In the genomic region with DNA sequence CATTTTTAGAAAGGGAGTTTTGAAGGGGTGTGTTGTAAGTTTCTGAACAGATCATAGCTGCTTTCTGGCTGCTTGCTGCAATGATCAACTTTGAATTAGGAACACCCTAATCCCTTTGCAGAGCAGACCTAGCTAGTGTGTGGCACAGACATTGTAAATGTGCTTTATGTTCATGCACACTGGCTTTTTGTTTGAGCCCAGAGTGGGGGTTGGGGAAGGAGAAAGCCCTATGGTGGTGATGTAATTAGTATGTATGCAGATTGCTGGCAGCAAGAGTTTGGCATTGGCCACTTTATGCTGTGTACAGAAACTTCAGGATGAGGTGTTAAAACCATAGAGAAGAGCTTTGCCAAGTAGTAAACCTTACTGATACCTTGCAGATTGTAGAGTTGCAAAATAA, we compare ENCODE assay signal across 12 mouse cellular contexts. TPM values are rescaled to one million over a fixed set of nuclear protein-coding genes. Genes with fewer than 3 reads are reported as not detected.
A peak's percentile ranks its signal among the peaks of the same experiment; 100 is the strongest.
DNase-seq lines count a peak whose midpoint lies in the region; ATAC-seq and TF ChIP-seq lines count a peak whose summit lies in the region.
"Had no signal": no experiment of that assay in that cellular context is flagged by ENCODE, and none has a peak within 500 bp of the region (broad histone marks: within the 10 kb centered on the region; RNA-seq: fewer than 3 reads in every experiment).

No protein-coding gene starts in this region.

- no peak for TF ChIP-seq CTCF in lung, postnatal 0 days (IDR thresholded peaks at IDR 0.05)

- H3K4me3 ChIP-seq in embryonic facial prominence, embryonic 11.5 days (ENCODE audit: low read depth, low read length), result no peak overlapping the region
- no peak overlapping the region for H3K4me3 ChIP-seq in embryonic facial prominence, embryonic 10.5 days
- no peak overlapping the region; the same call in 1 of the 2 replicates for H3K4me3 ChIP-seq in forebrain, embryonic 12.5 days (replicated peaks)
- no peak overlapping the region for H3K4me3 ChIP-seq in neural tube, embryonic 13.5 days
- H3K4me3 ChIP-seq in lung, postnatal 0 days (ENCODE audit: low read depth, low read length), result no peak overlapping the region
- H3K4me3 ChIP-seq: liver, embryonic 12.5 days had no signal

- H3K9me3 ChIP-seq in embryonic facial prominence, embryonic 11.5 days (replicated peaks; ENCODE audit: control insufficient read depth, low read length), result no peaks in the 10 kb centered on the region
- no peaks in the 10 kb centered on the region for H3K9me3 ChIP-seq in embryonic facial prominence, embryonic 10.5 days
- no peaks in the 10 kb centered on the region for H3K9me3 ChIP-seq in forebrain, embryonic 12.5 days
- H3K9me3 ChIP-seq in neural tube, embryonic 13.5 days, result no peaks in the 10 kb centered on the region
- no peaks in the 10 kb centered on the region for H3K9me3 ChIP-seq in lung, postnatal 0 days (ENCODE audit: low read length)
- H3K9me3 ChIP-seq: liver, embryonic 12.5 days had no signal

- DNase-seq in embryonic facial prominence, embryonic 11.5 days (ENCODE audit: low spot score), result peak; percentile 43
- no peak for DNase-seq in embryonic facial prominence, embryonic 10.5 days (ENCODE audit: low spot score)
- DNase-seq in induced T-regulatory cell, adult 2 months (ENCODE audit: low read depth), result peak; percentile 6
- no peak for DNase-seq in urinary bladder, postnatal 10 days (ENCODE audit: low spot score)
- no peak for DNase-seq in lung, postnatal 0 days (ENCODE audit: low spot score)
- DNase-seq in urinary bladder, adult 2 months (ENCODE audit: low spot score), result no peak
- DNase-seq: gastrocnemius, postnatal 36 days; kidney, postnatal 36 days had no signal

- ATAC-seq in embryonic facial prominence, embryonic 11.5 days (replicated peaks; ENCODE audit: insufficient number of reproducible peaks, low FRiP score, low TSS enrichment, low read depth), result no peak
- ATAC-seq in forebrain, embryonic 12.5 days (ENCODE audit: low FRiP score), result peak; percentile 60
- ATAC-seq in neural tube, embryonic 13.5 days (ENCODE audit: low read depth), result no peak
- no peak for ATAC-seq in lung, postnatal 0 days
- ATAC-seq: CD4-positive, CD25-positive, alpha-beta regulatory T cell, adult 4 months; liver, embryonic 12.5 days had no signal

- H3K9ac ChIP-seq in embryonic facial prominence, embryonic 11.5 days (replicated peaks; ENCODE audit: low read length), result no peak overlapping the region
- no peak overlapping the region for H3K9ac ChIP-seq in forebrain, embryonic 12.5 days
- no peak overlapping the region for H3K9ac ChIP-seq in neural tube, embryonic 13.5 days
- H3K9ac ChIP-seq in lung, postnatal 0 days (replicated peaks; ENCODE audit: low read depth), result no peak overlapping the region
- H3K9ac ChIP-seq: liver, embryonic 12.5 days had no signal

- no peaks in the 10 kb centered on the region for H3K27me3 ChIP-seq in embryonic facial prominence, embryonic 11.5 days (ENCODE audit: control insufficient read depth, insufficient read depth, low read length)
- peaks cover 11% of the 10 kb centered on the region for H3K27me3 ChIP-seq in embryonic facial prominence, embryonic 10.5 days (replicated peaks; ENCODE audit: low read depth, poor library complexity, severe bottlenecking)
- H3K27me3 ChIP-seq in forebrain, embryonic 12.5 days, result peaks cover 10% of the 10 kb centered on the region
- peaks cover 9% of the 10 kb centered on the region for H3K27me3 ChIP-seq in neural tube, embryonic 13.5 days
- no peaks in the 10 kb centered on the region for H3K27me3 ChIP-seq in lung, postnatal 0 days (replicated peaks; ENCODE audit: insufficient read depth, low read length)

- TF ChIP-seq EP300 in lung, postnatal 0 days (IDR thresholded peaks at IDR 0.05), result no peak

- H3K27ac ChIP-seq in embryonic facial prominence, embryonic 11.5 days (replicated peaks; ENCODE audit: low read depth, low read length), result no peak overlapping the region
- no peak overlapping the region for H3K27ac ChIP-seq in embryonic facial prominence, embryonic 10.5 days (replicated peaks)
- peak overlapping the region; percentile 63; the same call in 1 of the 2 replicates for H3K27ac ChIP-seq in forebrain, embryonic 12.5 days
- H3K27ac ChIP-seq in neural tube, embryonic 13.5 days (replicated peaks), result no peak overlapping the region; the same call in 1 of the 2 replicates
- no peak overlapping the region for H3K27ac ChIP-seq in lung, postnatal 0 days (ENCODE audit: low read length)
- H3K27ac ChIP-seq: liver, embryonic 12.5 days had no signal

- peaks cover 3% of the 10 kb centered on the region; the same call in 1 of the 2 replicates for H3K4me1 ChIP-seq in embryonic facial prominence, embryonic 11.5 days (ENCODE audit: control insufficient read depth, insufficient read depth, low read length)
- H3K4me1 ChIP-seq in embryonic facial prominence, embryonic 10.5 days, result peaks cover 35% of the 10 kb centered on the region
- peaks cover 39% of the 10 kb centered on the region for H3K4me1 ChIP-seq in forebrain, embryonic 12.5 days
- H3K4me1 ChIP-seq in neural tube, embryonic 13.5 days (replicated peaks), result peaks cover 56% of the 10 kb centered on the region
- H3K4me1 ChIP-seq in lung, postnatal 0 days (ENCODE audit: insufficient read depth, low read depth, low read length), result peaks cover 9% of the 10 kb centered on the region; the same call in 1 of the 2 replicates

- no peaks in the 10 kb centered on the region for H3K36me3 ChIP-seq in embryonic facial prominence, embryonic 11.5 days (replicated peaks; ENCODE audit: control insufficient read depth, insufficient read depth, low read depth, low read length)
- no peaks in the 10 kb centered on the region for H3K36me3 ChIP-seq in embryonic facial prominence, embryonic 10.5 days (replicated peaks)
- H3K36me3 ChIP-seq in forebrain, embryonic 12.5 days (replicated peaks), result no peaks in the 10 kb centered on the region
- no peaks in the 10 kb centered on the region for H3K36me3 ChIP-seq in neural tube, embryonic 13.5 days
- H3K36me3 ChIP-seq in lung, postnatal 0 days (ENCODE audit: insufficient read depth, low read length), result no peaks in the 10 kb centered on the region
- H3K36me3 ChIP-seq: liver, embryonic 12.5 days had no signal

- H3K4me2 ChIP-seq in embryonic facial prominence, embryonic 11.5 days (ENCODE audit: low read depth, low read length), result no peak overlapping the region
- peak overlapping the region; percentile 76 for H3K4me2 ChIP-seq in forebrain, embryonic 12.5 days
- H3K4me2 ChIP-seq in neural tube, embryonic 13.5 days, result peak overlapping the region; percentile 79
- no peak overlapping the region for H3K4me2 ChIP-seq in lung, postnatal 0 days (replicated peaks; ENCODE audit: low read depth, low read length)
- H3K4me2 ChIP-seq: liver, embryonic 12.5 days had no signal

RNA-seq across cellular contexts. Expression of gene Rnf130, which starts 3.3 kb away (rescaled TPM):
- polyA plus RNA-seq in embryonic facial prominence, embryonic 11.5 days (2014; fragmentation: Nextera tagmentation; extraction: Ambion mirVana), result 86.0 and 98.2 TPM in 2 replicates
- 57.4 and 60.5 TPM in 2 replicates for polyA plus RNA-seq in embryonic facial prominence, embryonic 10.5 days (2016; fragmentation: Nextera tagmentation; extraction: Ambion mirVana)
- polyA plus RNA-seq in forebrain, embryonic 12.5 days (2016; fragmentation: Nextera tagmentation; extraction: Ambion mirVana), result 82.6 and 87.5 TPM in 2 replicates
- polyA plus RNA-seq in neural tube, embryonic 13.5 days (2015; fragmentation: Nextera tagmentation; extraction: Ambion mirVana), result 59.2 and 64.2 TPM in 2 replicates
- polyA plus RNA-seq in lung, postnatal 0 days (2015; fragmentation: Nextera tagmentation; extraction: Ambion mirVana), result 77.5 and 81.6 TPM in 2 replicates
- polyA plus RNA-seq in urinary bladder, adult 2 months (2012; rRNA removed), result 64.3 and 69.6 TPM in 2 replicates

Comparison
In these comparisons a context has a peak if more than half of its experiments do, and no peak if none do; other contexts are left out.
1. DNase-seq: peak in embryonic facial prominence, embryonic 11.5 days (single experiment) and induced T-regulatory cell, adult 2 months (single experiment); none in embryonic facial prominence, embryonic 10.5 days (single experiment), urinary bladder, postnatal 10 days (single experiment), lung, postnatal 0 days (single experiment) and urinary bladder, adult 2 months (single experiment).
2. H3K4me2 ChIP-seq: peak in forebrain, embryonic 12.5 days (single experiment) and neural tube, embryonic 13.5 days (single experiment); none in embryonic facial prominence, embryonic 11.5 days (single experiment) and lung, postnatal 0 days (single experiment).